Mouse (Mus musculus) cerebellum, postnatal 14 days (tissue): ENCODE data around the gene Cabin1.
A peak's percentile ranks its signal among the peaks of the same experiment; 100 is the strongest.
"Not testable (repeated sequence)": the region's sequence is repeated elsewhere in the genome, so short reads cannot be mapped to it uniquely, and the experiment has no call there.

ENCODE experiments used
- DNase-seq, 2 experiments: peaks; one replicate each; pipeline ENCODE4 v3.0.0; 2021; ENCODE audit warnings: mixed read lengths in 2 of 2

The Cabin1 gene

DNA sequence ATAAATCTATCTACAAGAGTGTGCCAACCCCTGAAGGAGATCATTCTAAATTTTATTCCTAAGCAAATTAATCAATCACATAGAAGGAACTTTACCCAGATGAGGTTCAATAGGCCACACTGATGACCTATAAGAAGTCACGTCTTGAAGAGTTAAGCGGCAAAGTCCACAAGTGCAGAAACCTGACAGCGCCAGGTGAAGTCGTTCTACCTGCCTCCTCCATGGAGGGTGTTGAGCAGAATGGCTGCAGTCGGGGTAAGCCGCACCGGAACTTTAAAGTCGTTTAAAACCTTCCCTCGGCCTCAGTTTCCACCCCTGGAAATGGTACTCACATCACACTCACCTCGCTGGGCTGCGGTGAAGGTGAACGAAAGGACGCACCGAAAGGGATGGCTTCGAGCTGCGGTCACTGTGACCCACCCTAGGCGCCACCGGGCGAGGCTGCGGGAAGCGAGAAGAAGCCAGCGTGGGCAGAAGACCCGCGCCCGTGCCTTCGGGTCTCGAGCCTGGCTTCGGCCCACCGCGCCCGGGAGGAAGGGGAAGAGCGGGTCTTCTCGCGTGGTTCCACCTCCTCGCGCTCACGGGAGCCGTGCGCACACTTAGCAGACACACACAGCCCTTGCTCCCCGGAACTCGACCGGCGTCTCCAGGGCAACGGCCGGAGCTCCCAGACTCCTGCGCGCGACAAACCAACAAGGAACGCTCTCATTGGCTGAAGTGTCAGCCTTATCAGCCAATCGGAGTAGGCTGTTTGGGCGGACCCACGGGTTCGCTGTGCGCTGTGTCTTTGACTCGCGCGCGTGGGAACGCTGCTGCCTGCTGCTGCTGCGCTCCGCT is at the start of gene Cabin1:
TSS of gene Cabin1 (minus strand) at position 660 of the 837 bp plus-strand sequence.
- peak; percentile 98 for DNase-seq

DNA sequence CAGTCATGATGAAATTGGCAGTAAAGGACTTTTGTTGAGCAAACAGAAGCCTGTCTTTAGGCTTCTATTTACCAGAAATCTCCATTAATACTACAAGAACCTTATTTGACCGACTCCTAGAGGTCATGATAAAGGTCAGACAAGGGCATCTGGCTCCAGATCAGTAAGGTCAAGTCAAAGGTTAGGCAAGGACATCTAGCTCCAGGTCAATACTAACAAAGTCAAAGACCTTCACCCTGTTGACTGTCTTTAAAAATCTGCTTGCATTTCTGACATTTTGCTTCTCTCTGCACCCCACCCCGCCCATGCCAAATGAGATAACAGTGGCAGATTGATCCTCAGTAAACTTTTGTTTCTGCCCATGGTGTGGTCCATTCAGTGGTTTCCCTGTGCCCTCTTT is 40.1 kb upstream of the Cabin1 start:
- no peak for DNase-seq

DNA sequence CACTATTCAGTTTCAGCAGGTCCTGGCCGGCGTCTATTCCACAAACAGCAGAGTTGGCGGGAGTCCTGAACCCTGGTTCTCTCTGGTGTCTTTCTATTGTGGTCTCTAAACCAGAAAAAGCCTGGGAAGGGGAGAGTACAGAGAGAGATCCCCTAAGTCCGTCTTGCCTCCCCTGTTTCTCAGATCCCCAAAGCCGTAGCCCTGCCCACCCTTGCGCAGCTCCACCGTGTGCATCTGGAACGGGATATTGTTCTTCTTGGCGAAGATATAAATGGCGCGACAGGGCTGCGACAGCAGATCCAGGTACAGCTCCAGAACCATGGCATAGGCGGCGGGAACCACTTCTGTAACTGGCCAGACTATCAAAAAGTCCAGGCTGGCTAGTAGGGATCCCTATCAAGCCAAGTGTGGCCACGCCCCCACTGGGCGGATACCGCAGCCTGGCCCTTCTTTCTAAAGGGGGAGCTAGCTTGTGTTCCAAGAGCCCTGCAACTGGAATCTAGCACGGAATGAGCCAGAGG is 34.1 kb upstream of the Cabin1 start, which contains the start of gene Gstt1:
TSS of gene Gstt1 (minus strand) at position 409 of the 521 bp plus-strand sequence.
- DNase-seq: peak; percentile 68 to 69

DNA sequence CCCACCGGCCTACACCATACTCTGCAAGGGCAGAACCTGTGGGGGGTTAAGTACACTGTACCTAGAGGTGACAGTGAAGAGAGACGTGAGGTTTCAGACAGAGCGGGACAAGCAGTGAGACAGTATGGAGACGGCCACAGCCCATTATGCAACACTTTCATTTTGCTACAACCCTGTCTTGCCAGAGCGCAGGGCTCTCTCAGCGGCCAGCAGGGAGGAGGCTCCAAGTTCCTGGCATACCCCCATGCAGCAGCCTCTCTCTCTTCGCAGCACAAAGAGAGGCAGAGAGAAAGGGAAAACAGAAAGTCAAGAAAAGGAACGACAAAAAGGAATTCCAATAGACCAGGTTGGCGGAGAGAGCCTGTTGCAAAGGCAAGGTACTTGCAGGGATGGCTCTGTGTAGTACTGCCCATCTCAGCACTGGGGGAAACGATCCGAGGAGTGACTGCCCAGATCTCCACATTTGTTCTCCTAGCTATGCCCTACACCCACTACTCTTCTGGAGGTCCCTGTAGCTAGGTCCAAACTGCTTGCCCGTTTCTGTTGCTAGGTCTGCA is 33.6 kb upstream of the Cabin1 start:
- peak; percentile 69 to 75 for DNase-seq

DNA sequence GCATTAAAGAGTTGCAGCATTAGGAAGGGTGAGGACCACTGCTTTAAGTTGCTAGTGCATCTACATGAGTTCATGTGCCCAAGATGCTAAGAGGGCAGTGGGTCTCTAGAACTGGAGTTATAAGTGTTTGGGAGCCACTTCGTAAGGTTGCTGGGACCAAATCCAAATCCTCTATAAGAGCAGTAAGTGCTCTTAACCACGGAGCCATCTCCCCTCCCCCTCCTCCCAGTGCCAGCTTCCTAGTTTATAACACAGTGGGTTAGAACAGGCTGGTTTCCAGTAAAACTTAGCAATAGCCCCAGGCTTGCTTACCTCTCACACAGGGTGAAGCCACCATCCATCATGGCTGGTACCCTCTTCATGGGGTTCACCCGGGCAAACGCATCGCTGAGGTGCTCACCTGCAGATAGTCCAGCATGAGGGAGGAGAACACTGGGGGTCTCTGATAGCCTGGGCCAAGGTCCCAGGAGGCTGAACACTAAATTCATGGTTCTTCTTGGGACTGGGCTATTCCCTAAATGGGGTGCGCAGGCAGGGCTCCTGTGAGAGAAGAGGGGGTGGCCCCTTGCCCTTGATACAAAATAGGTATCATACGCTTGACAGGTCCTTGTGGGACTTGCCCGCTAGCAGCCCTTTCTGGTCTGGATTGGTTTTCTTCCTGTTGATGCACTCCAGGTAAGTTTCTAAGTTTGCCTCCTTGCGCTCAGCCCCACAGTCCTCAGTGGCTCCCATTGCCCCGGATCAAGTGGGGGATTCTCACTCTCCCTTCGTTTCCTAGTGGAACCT is 32.8 kb upstream of the Cabin1 start:
- DNase-seq: peak; percentile 13 to 26

DNA sequence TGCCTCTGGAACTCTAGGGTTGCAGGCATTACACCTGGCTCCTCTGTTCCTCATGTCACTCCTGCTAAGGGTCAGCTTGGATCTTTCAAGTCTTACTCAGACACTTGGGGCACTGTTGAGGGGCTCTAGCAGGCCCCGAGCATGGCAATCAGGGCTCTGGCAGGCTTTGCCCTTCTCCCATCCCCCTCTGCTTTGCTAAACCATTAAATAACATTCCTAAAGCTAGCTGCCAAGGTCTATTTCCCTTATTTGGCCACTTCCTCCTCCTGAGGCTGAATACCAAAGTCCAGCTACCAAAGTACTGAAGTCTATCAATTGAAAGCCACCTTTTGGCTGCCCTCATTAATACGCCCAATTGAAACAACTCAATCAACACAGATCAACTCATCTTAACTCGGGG is 30.7 kb upstream of the Cabin1 start:
- DNase-seq: no peak

DNA sequence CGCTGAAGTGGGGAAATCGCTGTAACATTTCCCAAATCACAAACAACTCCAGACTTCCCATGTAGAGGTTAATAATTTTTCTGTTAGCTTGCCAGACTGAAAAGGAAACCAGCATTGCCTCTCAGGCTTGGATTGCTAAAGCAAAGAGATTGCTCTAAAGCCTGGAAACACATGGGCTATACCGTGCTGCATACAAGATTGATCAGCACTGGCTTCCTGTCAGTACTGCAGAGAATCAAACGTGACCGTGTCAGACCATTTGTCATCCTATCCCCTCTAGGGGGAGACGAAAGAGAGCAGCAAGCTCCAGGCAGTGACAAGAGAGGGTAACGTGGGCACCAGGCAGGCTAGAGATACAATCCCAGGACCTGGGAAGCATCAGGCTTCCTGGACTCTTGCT is 26.6 kb upstream of the Cabin1 start:
- no peak for DNase-seq

DNA sequence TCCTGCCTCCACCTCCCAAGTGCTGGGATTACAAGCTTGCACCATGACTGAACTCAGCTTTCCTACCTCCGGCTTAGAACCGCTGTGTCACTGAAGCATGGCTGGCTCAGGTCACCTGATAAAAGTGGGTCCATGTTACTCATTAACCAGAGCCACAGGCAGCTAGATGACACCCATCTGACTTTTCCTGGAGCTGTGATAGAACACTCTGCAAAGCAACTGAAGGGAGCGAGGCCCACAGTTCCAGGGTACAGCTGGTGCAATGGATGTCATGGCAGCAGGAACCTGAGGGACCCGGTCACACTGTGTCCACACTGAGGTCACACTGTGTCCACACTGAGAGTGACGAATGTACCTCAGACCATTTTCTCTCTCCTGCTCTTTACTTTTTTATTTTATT is 25.7 kb upstream of the Cabin1 start:
- DNase-seq: no peak

DNA sequence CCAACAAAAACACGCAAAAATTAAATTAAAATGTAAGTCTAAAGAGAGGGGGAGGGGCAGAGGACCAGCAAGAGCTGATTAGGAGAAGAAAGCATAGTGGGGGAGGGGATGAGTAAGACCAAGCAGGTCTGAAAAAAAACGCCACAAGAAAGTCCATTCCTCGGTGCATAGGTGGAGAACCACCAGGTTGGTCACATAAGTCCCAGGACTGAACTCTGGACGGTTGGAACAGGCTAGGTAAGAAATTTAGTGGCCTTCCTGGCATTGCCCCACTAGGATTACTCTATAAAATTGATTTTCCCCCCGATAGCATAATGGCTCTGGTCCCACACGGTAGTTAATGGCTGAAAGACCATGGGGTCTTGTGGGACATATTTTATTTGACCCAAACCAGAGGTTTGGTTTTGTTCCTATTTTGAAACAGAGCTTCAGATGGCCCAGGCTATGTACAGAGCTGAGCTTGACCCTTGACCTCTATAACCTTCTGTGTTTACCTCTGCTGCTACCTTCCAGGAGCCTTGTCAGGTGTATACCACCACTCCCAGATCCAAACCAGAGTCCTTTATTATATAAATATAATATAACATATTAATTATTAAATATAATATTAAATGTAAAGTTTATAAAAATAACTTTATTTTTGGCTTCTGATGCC is 25.1 kb upstream of the Cabin1 start:
- no peak for DNase-seq

DNA sequence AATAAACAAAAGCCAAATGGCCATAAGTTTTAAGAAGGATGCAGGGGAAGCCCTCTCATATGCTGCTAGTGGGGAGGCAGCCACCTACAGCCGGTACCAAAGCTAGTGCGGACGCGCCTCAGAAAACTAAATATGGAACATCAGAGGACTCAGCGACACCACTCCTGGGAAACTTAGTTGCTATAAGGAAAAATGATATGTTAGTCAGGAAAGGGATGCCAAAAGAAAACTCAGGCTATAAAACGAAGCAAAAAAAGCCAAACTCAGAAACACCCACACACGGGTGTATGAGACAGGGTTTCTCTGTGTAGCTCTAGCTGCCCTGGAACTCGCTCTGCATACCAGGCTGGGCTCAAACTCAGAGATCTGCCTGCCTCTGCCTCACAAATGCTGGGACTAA is 24.1 kb upstream of the Cabin1 start:
- no peak for DNase-seq

DNA sequence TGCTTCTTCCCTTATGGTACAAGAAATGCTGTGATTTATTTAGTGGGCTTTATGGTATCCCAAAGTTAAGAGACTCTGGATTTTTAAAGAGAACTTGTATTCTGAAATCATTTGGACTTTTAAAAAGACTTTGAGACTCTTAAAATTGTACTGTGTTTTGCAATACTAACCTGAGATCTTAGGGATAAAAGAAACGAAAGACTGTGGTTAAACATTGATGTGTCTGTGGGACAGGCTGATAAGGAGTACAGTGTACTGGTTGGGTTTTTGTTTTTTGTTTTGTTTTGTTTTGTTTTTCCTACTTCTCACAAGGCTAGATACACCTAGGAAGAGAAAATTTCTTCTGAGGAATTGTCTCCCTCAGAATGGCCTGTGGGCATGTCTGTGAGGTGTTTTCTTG is 21.3 kb upstream of the Cabin1 start:
- DNase-seq: no peak

DNA sequence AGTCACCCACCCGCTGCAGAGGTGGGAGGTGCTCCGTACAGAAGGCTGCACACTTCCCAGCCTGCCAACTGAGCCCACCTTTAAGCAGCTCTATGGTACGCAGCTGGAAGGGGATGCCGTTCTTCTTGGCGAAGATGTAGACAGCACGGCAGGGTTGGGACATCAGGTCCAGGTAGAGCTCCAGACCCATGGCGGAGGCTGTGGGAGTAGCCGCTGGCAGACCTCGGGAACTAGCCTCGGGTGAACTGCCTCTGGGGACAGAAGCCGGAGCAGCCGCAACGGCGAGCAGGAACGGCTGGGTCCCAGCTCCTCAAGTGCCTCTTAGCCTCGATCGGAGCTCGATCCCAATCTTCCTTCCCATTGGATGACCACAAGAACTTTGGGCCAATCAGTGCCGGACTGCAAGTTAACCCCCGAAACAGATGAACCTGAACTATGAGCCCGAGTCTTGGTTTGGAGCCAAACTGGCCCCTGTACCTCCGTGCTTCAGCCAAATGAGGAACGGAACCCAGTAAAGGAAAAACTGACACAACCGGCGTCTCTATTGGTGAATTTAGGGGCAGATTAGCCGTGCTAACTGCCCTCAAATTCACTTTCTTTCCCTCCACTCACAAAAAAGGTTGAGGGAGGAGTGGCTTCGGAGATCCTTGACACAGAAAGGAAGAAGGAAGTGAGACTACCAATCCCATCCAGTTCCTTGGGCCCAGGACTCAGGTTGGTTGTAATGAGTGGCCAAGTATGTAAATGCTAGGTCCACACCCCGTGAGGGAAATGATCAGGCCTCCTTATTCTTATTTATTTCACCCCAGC is 16.8 kb upstream of the Cabin1 start, which contains the start of the genes Gm20441 and Gstt3:
TSS of gene Gm20441 (minus strand) at position 186 of the 810 bp plus-strand sequence.
TSS of gene Gstt3 (minus strand) at position 646 of the 810 bp plus-strand sequence.
- peak in 1 of 2 experiments; percentile 35 for DNase-seq

DNA sequence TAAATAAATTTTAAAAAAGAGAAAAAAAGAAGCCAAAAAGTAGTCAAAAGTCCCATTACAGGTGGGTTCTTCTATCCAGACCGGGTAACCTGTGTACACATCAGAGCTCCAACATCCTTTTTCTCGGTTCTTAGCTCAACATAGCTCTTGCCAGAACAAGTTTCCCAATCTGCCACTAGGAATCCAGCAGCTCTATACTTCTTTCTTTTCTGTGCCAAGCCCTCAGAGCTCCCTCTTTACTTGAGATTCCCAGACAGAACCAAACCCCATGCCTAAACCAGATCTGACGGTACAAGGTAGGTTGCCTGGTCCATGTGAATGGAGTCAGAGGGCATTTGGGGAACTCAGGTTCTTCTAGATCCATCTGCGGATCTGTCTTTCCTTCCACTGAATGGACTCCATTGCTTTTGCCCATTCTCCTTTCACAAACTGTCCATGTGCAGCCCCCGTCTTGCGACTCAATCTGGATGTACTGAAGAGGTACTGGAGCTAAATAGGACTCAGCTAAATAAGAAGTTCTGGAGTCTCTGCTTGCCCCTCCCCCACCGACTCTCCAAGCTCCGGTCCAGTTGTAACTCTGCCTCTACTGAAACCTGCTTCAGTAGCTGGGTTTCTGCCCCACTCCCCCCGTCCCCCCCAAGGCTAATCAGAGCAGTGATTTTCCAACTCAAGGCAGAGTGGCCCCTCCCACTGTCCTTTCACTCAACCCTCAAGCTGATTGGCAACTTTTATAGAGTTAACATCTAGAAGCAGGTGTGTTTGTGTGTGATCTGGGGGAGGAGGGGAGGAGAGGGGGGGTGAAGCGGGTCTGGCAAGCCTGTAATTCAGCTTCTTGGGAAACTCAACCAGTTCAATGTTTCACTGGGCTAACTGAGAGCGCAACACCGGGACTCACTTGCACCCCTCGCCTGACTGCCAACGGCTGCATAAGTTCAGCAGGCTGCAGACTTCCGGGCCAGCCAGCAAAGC is 15.3 kb upstream of the Cabin1 start:
- DNase-seq: no peak

DNA sequence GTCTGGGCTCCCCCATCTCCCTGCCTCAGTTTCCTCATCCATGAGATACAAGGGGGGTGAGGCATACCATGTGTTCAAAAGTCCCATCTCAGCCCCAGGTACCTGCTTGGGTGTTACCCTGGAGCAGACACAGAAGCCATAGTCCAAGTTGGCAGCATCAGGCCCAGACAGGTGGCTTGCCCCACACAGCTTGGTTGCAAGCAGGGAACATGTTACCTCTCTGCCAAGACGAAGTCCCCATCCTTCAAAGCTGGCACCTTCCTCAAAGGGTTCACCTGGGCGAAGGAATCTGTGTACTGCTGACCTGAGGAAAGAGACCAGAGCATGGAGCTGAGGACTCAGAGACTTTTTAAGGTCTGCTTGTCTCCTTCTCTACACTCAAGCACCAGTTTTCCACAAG is 13.7 kb upstream of the Cabin1 start:
- no peak for DNase-seq

DNA sequence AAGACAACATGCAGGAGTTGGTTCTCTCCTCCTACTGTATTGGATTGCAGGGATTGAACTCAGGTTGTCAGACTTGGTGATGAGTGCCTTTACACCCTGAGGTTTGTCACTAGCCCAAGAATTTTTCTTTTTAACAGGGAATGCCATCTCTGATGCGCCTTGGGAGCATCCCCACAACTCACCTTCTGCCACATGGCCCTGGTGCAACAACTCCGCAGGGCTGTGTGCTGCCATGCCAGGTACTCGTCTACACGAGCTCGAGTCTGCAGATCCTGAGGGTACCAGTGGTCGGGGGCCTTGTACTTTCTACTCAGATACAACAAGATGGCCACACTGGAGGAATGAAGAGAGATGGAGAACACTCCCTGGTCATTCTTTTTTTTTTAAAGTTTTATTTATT is 12.4 kb upstream of the Cabin1 start:
- no peak for DNase-seq

DNA sequence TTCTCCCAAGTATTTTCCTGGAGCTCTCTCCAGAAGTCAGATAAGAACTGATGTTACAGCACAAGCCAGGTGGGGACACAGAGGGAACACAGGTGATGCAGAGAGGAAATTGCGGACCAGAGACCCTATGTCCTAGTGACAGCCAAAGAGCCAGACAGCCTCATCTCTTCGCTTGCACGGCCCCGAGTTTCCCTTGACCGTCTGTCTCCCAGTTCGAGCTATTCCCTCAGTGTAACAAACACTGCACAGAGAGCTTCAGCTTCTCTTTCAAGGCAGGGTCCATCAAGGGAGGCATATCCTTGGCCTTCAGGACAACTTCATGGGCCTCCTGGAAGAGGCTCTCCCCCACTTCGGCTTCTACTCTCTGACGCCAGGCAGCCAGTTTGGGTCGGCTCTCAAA is 10.4 kb upstream of the Cabin1 start:
- DNase-seq: no peak

DNA sequence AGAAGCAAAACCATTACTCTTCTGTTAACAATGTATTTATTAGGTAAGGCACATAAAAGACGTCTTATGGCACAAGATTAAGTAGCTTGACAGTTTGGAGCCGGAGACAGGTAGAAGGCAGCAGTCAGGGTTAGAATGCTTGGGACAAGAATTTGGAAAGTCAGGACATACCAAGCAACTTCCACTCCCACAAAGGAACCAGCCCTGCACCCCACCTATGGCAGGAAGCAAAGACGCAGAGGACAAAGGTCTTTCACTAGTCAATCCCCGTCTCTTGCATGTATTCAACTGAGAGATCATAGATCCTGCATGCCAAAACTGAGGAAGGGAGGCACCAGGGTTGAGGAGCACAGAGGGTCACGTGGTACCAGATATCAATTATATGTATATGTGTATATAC is 10.0 kb upstream of the Cabin1 start:
- DNase-seq: no peak

DNA sequence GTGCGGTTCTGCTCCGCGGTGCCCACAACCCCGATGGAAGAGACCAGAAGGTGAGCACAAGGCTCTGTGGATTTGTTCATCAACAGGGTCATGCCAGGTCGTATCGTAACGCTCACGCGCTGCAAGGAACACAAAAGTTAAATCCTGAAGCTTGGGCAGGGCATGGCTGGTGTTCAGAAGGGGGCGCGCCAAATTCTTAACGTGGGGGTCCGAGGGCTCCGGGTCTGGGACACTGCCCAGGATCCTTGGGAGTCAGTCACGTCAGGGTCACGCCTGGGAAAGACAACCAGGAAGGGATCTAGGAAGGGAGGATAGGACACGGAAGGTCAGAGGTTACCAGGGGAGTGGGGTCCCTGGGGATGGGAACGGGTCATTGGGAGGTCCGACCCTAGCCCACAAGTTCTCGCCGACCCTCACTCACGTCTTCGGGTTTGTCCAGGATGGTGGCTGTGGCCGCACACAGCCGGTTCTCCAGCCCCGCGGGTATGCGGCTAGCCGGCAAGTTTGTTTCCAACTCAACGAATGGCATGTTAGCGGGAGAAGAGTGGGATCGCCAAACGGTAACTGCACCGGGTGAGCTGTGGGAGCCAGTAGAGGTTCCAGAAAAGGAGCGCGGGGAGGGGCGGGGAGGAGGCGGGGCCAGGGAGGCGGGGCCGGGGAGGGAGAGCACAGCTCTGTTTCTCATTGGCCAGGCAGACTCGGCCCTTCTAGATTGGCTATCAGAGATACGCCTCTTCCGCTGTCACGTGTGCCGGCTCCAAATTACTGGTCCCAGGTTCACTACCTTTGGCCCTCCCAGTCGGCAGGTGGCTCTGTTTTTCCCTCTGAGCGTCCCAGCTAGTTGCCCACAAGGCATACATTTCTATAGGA is 8.9 kb upstream of the Cabin1 start, which contains the start of gene Ddt:
TSS of gene Ddt (minus strand) at position 620 of the 870 bp plus-strand sequence.
- DNase-seq: peak; percentile 90 to 93

DNA sequence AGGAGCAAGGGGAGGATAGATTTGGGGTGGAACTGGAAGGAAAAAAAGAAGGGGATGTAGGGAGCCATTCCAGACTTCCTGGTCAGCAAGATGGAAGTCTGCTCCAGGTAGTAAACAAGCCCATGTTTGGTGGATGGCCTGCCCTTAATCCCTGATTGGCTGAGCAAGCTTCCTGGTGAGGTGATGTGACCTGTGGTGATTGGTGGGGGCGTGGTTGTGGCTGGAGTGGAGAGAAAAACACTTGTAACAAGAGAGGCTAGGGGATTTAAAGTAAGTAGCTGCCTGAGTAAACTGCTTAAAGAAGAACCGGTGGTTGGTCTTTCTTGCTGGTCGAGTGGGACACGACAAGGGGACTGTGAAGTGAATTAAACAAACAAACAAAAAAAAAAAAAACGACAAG is 3.6 kb upstream of the Cabin1 start:
- DNase-seq: not testable (repeated sequence)
